Mouse (Mus musculus) bone marrow, adult 2 months (tissue): ENCODE data around the gene Ctf2.

Source experiments
- CTCF ChIP-seq: fragments of 200-500 bp; IDR thresholded peaks from 2 replicates; pipeline ENCODE4 v1.5.1; 2011; ENCODE audit warnings: low read length, control low read depth; ENCODE audit not compliant: control insufficient read depth, insufficient read depth
- POLR2A ChIP-seq: fragments of 200-500 bp; IDR thresholded peaks from 2 replicates; pipeline ENCODE4 v1.6.1; 2011; ENCODE audit warnings: low read depth, mild to moderate bottlenecking, control low read depth, low read length, borderline replicate concordance; ENCODE audit not compliant: control insufficient read depth

DNA sequence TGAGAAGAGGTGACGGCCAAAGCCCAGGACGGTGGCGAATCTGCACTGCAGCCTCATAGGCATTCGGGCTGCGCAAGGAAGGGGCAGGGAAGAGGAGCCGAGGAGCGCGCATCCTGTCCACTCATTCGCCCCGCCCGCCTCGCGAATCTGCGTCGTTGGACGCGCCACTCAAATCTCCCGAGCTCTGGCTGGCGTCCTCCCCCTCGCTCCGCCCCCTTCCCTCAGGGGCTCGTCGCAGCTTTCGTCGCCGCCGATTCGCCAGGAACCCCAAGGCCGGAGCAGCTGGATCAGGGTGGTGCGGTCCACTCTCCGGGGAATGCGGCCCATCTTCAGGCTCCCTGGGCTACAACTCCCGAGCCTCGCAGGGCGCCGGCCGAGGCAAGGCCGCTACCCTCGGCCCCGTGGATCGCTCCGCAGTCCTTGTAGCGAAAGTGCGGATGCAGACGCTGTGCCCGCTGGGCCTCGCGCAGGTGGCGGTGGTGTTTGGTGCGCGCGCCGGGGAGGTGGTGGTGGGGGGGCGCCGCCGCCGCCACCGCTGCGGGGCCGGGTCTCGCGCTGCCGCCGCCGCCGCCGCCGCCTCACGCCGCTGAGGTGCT is 45.0 kb upstream of the Ctf2 start:
- no peak for TF ChIP-seq POLR2A
- no peak for TF ChIP-seq CTCF
